Mouse (Mus musculus): ENCODE data around the gene Vps13c. TPM values are rescaled to one million over a fixed set of nuclear protein-coding genes. Genes with fewer than 3 reads are reported as not detected.
A peak's percentile ranks its signal among the peaks of the same experiment; 100 is the strongest.

The Vps13c gene
- total RNA-seq, 2 experiments from 2014 or later = 20.8 to 39.3 TPM

DNA sequence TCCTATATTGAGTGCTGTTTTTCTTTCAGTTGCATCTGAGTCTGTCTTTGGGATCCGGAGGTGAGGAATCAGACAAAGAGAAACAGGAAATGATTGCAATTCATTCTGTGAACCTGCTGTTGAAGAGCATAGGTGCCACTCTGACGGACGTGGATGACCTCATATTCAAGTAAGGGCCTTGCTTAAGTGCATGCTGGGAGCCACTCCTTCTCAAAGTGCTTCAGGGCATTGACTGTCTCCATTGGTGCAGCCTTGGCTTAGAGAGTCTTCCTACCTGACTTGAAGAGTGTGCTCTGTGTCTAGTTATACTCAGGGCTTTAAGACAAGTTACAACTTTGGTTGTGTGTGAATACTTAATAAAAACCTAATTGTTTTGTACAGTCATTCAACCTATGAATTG is 126.8 kb downstream of the Vps13c start:
- no peak for ATAC-seq (replicated peaks; ENCODE audit: low FRiP score, low TSS enrichment, poor library complexity, severe bottlenecking)

DNA sequence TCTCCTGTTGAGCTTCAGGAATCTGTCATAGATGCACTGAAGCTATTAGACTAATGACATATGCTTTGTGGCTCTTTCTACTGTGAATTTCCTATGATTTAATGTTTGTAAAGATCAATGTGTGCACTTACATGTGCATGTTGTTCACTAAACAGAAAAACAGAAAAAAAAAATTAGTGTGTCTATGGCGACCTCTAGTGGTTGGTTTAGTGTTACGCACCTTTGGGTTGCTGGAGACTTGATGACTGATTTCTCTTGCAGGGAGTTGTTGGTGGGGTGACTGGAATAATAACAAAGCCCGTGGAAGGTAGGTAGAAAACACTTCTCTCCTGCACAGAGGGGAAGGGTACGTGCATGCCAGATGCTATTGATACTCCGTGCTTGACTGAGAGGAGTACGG is 133.3 kb downstream of the Vps13c start:
- 0 out of 2 replicates have a peak, but pooled peaks have one; percentile 44 for ATAC-seq (replicated peaks; ENCODE audit: low FRiP score, low TSS enrichment, poor library complexity, severe bottlenecking)

DNA sequence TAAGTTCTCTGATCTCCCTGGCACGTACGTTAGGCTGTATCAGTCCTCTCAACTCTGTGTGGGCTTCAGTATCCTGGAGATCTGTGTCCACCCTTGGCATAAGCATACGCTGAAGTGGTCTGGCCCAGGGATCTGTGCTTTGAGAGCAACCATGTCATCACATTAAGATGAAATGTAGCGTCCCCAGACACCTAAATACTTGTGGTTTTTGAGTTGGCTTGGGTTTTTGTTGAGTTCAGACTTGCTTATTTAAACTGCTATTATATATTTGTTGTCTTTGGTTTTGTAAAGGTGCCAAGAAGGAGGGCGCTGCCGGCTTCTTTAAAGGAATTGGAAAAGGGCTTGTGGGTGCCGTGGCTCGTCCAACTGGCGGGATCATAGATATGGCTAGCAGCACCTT is 135.3 kb downstream of the Vps13c start:
- no peak for ATAC-seq (replicated peaks; ENCODE audit: low FRiP score, low TSS enrichment, poor library complexity, severe bottlenecking)

DNA sequence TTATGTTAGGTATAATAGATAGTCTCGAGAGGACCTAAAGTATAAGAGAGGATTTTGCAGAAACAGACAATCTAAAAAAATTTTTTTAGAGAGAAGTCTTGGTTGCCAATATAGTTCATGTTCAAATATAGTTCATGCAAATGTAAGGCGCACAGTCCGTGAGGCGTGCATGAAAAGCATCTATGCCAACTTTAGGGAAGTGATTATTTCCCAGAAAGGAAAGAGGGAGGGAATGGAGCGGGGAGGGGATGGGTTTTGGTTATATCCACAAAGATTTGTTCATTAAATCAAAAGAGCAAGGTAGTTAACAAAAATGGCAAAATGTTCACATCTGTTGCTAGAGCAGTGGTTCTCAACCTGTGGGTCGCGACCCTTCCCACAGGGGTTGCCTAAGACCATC is 166.4 kb downstream of the Vps13c start:
- ATAC-seq (replicated peaks; ENCODE audit: low FRiP score, low TSS enrichment, poor library complexity, severe bottlenecking) = no peak

DNA sequence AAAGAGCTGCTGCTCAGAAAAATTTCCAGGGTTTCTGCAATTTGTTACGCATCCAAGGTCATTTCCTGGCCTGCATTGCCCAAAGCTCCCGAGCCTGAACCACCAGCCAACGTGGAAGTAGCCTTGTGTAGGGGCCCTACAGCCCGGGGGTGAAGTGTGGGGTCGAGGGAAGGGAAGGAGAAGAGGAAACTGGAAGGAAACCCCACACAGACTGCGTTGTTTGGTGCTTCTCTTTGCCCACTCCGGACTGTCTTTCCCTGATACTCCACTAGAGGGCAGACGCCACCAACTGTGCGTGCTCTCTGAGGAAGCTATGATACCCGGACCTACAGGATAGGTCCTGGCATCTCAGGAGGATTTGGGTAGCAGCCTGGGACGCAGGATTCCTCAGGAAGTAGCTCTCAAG is 174.8 kb downstream of the Vps13c start:
- peak; percentile 83 for ATAC-seq (replicated peaks; ENCODE audit: low FRiP score, low TSS enrichment, poor library complexity, severe bottlenecking)

DNA sequence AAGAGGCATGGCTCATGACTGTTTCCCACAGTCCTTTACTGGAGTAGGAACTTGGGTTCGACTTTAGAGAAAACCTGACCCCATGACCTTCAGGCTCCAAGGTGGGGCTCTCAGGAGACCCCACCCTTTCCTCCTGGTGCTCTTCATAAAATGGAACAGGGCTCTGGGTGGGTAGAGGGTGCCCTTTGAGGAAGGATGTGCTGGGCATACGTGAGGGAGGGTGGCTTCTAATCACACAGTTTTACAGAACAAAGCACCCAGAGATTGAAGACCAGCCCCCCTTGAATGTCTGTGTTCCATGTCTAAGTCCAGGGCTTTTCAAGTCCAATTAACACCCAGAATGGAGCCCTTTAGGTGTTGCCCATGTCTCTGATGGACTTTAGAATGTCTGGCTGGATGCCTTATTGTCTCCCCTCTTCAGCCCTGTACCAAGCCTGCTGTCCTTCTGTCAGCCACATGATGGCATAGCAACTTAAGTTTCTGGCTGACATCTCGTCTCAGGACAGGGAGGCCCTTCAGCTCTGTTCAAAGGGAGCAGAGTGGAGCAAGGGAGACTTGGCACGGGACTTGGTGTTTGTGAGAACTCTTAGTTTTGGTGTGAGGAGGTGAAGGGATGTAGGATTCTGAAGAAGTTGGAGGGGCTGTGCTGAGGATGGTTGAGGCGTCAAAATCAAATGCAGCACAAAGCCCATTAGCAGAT is 176.2 kb downstream of the Vps13c start:
- 0 out of 2 replicates have a peak, but pooled peaks have one; percentile 45 for ATAC-seq (replicated peaks; ENCODE audit: low FRiP score, low TSS enrichment, poor library complexity, severe bottlenecking)

DNA sequence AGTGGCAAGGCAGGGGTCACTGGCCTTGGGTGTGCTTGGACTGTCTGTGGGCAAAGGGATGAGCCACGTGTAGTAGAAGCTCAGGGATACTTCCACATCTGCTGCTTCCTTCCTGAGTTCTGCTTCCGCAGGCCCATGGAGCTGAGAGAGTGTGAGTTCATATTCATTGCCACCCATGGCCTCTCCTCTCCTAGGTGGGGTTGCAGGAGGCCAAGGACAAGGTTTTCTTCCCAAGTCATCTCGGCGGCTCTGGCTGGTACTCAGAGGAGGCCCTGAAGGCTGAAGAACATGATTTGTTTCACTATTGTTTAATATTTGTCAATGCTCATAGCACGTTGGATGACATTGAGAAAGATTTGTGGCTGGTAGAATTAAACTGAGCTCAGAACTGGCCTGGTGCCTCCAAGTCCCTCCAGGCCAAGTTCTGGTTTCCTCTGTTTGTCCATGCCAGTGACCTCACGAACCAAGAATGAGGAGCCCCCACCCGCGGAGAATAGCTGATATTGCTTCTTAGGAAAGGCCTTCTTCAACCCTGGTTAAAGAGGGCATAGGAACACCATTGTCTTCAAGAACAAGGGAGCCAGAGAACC is 180.7 kb downstream of the Vps13c start:
- ATAC-seq (replicated peaks; ENCODE audit: low FRiP score, low TSS enrichment, poor library complexity, severe bottlenecking) = no peak

DNA sequence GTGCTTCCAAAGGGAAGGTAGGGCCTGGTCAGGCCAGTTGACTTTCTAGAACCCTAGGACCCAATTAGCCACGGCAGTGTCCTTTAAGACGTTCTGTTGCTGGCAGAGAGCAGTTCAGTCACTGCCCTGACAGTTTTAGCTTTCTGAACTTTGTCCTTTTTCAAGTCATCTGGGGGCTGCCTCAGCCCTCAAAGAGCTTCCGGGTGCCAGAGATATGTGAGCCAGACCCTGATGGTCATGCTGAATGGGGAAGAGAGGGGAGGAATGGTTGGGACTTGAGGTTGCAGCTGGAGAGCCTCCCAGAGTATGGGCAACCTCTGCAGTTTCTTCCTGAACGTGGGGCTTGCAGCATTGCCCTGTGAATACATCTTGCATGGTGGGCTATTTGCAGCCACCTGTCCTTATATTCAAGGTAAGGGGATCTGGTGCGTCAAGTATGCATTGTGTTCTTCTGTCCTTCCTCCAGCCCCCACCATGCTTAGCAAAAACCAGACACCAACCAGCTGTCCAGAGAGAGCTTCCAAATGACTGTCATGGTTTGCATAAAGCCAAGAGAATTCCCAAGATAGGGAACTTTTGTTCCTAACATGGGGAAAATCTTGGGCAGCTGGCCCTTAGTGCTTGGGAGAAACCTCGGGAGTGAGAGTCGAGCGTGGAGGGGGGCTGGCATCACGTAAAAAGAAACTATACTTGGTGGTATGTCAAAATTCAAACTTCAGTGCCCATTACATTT is 182.3 kb downstream of the Vps13c start:
- no peak for ATAC-seq (replicated peaks; ENCODE audit: low FRiP score, low TSS enrichment, poor library complexity, severe bottlenecking)

DNA sequence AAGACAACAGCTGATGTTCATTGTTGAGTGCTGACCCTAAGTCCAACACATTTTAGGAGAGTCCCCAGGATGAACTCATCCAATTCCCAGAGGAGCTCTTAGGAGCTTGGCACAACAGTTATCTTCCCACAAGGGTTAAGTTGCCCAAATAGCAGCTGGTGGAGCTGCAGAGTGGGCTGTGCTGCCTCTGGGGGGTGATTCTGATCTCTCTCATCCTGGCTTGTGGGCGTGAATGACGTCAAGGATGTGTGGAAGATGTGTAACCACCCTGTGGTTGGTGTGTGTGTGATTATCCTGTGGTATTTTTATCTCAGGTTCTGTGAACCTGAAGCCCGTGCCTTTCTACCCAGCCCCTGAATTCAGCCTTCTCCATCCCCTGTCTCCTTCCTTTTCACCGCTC is 188.4 kb downstream of the Vps13c start:
- no peak for ATAC-seq (replicated peaks; ENCODE audit: low FRiP score, low TSS enrichment, poor library complexity, severe bottlenecking)

DNA sequence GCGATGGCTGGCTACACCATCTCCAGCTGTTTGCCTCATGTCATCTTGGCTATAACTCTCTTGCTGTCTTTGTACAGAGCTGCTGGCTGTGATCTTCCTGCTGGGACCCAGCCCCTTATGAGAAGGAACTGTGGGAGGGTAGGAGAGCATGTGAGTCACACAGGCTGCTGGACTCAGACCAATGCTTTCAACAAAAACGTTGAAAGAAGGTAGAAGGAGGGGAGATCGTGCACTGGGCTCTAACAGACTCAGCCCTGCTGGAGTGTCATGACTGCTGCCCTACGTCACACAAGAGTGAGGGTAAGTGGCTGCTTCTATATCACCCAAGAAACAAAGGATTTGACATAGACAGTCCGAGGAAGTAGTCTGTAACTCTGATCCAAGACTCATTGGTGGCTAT is 193.6 kb downstream of the Vps13c start:
- no peak for ATAC-seq (replicated peaks; ENCODE audit: low FRiP score, low TSS enrichment, poor library complexity, severe bottlenecking)

Other genes with a start within 250 kb of the Vps13c start
- not detected in 2 replicates for gene C2cd4b, start 81.0 kb upstream of the Vps13c start, total RNA-seq (2014; fragmentation: Nextera tagmentation)
- not detected in 2 replicates for gene C2cd4b, start 81.0 kb upstream of the Vps13c start, total RNA-seq (2017)
- gene C2cd4a, start 8.1 kb upstream of the Vps13c start, total RNA-seq (2014; fragmentation: Nextera tagmentation) = not detected in 2 replicates
- gene C2cd4a, start 8.1 kb upstream of the Vps13c start, total RNA-seq (2017) = not detected in 2 replicates